Mouse (Mus musculus): Measurements from ENCODE around the gene Loxl3. TPM values are rescaled to one million over a fixed set of nuclear protein-coding genes. Genes with fewer than 3 reads are reported as not detected.
A peak's percentile ranks its signal among the peaks of the same experiment; 100 is the strongest.

Gene Loxl3
- total RNA-seq (2021) (1 to 10 TPM; 1.1 to 3.5 TPM), polyA plus RNA-seq (2012; rRNA removed) (2.8 and 2.9 TPM in 2 replicates)
- long read RNA-seq, full-length matches to known transcripts = 2 of 7 reads
- long read RNA-seq, partial matches to known transcripts = 2 of 7 reads
- long read RNA-seq, other reads (novel, unspliced or antisense) = 3 of 7 reads

- DNase-seq = peak; percentile 87
Measured at GRCm38 (mm10) chr6:83033249-83034185, at the start of gene Loxl3, which contains the start of gene Dok1. TSS of gene Loxl3 (plus strand) at chr6:83034173. TSS of gene Dok1 (minus strand) at chr6:83033471.

DNA sequence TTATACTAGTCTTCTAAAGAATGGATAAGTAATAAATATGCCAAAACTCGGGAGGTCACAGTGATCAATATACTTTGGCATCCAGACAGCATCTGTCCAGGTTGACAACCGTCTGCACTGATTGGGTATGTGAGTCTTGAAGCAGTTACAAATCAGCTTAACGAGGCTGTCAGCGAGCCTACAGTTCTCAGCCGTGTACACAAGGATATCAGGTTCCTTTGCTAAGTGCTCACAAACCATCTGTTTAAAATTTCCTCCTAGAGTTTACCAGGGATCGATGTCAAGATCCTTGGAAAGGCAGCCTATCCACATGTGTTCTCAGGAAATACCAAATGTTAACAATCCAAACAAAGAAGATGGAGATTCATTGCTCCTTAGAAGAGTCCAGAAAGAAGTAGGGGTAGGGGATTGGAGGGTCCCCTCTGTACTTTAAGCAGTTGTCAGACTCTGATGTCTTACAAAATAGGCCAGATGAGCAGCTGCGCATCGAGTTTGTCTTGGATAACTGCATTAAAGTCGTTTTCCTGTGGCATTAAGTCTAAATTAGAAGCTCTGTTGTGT lies 46.5 kb upstream of the Loxl3 start:
- no peak for DNase-seq

DNA sequence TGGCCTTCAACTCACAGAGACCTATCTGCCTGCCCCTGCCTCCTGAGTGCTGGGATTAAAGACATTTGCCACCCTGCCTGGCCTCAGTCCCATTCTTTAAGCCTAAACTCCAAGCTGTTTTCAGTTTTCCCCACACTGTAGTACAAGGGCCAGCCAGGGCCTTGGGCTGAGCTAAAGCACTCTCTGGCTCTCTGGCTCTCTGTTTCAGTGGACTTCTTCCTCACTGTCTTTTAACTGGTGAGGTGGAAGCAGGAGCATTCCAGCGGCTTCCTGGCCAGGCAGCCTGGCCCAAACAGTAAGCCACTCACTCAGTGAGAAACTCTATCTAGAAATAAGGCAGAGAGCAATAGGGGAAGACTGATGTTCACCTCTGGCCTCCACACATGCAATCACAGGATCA lies 40.3 kb upstream of the Loxl3 start:
- no peak for DNase-seq

GRCm38 (mm10) chr6:82994372-82994771 lies 39.6 kb upstream of the Loxl3 start:
- DNase-seq = no peak

- peak; percentile 93 for DNase-seq
Measured at GRCm38 (mm10) chr6:82996740-82997315, 37.1 kb upstream of the Loxl3 start.

GRCm38 (mm10) chr6:82997511-82998102 lies 36.4 kb upstream of the Loxl3 start:
- DNase-seq = peak; percentile 56

GRCm38 (mm10) chr6:82998326-82998725 lies 35.6 kb upstream of the Loxl3 start:
- no peak for DNase-seq

GRCm38 (mm10) chr6:82999986-83000385 lies 34.0 kb upstream of the Loxl3 start:
- peak; percentile 23 for DNase-seq

DNA sequence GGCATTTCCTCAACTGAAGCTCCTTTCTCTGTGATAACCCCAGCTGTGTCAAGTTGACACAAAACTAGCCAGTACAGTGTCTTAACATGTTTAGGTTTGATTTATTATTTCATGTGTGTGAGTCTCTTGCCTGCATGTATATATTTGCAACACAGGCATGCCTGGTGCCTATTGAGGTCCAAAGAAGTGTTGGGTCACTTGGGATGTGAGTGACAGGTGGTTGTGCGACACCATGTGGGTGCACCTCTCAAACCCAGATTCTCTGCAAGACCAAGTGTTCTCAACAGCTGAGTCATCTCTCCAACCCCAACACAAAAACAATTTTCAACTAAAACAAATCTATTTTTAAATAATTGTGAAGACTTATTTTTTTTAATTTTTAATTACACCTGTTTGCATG lies 30.9 kb upstream of the Loxl3 start:
- no peak for DNase-seq

DNA sequence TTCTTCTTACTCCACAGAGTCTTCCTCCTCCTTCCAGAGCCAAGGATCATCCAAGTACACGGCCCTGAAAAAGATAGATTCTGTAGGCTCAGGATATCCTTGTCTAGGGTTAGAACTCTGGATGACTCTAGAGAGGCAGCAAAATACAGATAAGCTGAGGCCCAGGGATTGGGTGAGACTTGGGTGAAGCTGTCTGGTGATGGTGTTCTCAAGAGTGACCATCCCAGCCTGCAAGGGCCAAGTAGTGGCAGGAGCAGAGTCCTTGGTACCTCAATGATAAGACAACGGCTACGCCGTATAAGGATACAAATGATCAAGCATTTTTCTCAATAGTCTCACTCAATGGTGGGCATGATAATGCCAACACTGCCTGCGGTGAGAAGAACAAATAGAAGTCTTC lies 30.1 kb upstream of the Loxl3 start:
- no peak for DNase-seq

GRCm38 (mm10) chr6:83004309-83004708 lies 29.7 kb upstream of the Loxl3 start:
- DNase-seq = no peak

DNA sequence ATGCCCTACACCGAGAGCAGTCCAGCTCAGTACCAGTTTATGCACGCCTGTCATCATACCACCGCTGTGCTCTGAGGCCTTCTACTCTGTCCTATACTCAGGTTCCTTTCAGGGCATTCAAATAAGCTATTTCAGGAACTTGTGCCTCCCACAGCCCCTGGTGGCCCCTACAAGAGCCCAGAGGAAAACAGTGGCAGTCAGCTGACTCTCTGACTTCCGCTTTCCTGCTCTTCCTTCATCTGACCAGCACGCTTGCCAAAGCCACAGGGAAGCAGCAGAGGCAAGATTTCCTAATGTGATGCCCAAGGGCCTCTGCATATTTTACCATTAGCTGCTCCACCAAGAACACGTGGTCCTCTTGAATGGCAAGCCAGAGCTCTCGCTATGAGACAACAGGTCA lies 29.1 kb upstream of the Loxl3 start:
- peak; percentile 19 for DNase-seq

GRCm38 (mm10) chr6:83005444-83006011 lies 28.4 kb upstream of the Loxl3 start:
- DNase-seq = no peak

GRCm38 (mm10) chr6:83006114-83006513 lies 27.9 kb upstream of the Loxl3 start:
- DNase-seq = no peak

GRCm38 (mm10) chr6:83008659-83009058 lies 25.3 kb upstream of the Loxl3 start:
- no peak for DNase-seq

DNA sequence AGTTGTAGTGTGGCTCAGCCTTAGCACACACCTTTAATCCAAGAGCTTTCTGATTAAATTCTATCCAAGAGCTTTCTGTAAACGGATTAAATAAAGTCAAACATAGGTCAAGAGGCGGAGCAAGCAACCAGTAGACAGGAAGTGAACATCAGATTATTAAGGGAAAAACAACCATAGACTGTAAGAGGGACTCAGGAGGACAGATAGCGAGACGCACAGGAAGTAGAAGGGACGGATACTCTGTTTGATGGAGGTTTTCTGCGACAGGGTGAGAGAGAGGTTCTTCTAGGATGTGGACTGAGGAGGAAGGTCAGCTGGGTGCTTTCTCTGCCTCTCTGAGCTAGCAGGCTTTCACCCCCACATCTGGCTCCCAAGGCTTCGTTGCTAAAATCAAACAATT lies 24.0 kb upstream of the Loxl3 start:
- no peak for DNase-seq

DNA sequence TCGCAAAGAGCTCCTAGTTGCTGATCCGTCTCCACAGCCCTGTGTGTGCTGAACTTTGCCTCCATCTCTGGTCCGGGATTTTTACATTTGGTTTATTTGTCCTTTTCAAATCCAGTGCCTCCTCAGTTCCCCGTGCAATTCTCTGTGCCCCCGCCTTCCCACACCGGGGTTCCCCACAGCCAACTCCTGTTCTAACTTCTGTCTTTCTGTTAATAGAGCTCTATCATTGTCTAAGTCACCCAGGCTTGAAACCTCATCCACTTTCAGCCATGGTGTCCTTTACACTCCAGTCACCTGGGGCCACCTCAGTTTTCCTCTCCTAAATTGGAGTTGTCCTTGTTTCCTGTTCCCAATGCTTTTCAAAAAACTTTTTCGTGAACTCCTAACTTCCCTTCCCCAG lies 22.7 kb upstream of the Loxl3 start:
- DNase-seq = no peak

DNA sequence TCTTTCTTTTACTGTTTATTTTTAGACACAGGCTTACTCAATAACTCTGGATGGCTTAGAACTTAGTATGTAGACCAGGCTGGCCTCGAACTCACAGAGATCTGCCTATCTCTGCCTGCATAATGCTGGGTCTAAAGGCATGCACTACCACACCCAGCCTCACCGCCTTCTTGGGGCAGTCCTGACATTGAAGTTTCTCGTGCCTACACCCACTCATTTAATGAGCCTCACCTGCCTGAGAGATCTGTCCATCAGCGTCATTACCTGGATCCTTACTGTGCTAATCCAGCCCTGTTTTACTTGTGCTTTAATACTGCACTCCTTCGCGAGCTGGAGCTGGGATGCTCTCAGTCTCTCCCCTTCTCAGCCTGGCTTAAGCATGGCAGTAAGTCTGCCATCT lies 22.2 kb upstream of the Loxl3 start:
- DNase-seq = no peak

- peak; percentile 55 for DNase-seq
Measured at GRCm38 (mm10) chr6:83013444-83013843, 20.5 kb upstream of the Loxl3 start.

- peak; percentile 59 for DNase-seq
Measured at GRCm38 (mm10) chr6:83014482-83015466, 19.2 kb upstream of the Loxl3 start.

GRCm38 (mm10) chr6:83015749-83016148 lies 18.2 kb upstream of the Loxl3 start:
- no peak for DNase-seq
